Mouse (Mus musculus) layer of hippocampus, adult 2 months (tissue): ENCODE results near the gene Ankrd9. TPM values are rescaled to one million over a fixed set of nuclear protein-coding genes. Genes with fewer than 3 reads are reported as not detected.

Experiments
- DNase-seq, 2 experiments: peaks; one replicate each; pipeline ENCODE4 v3.0.0; 2022; ENCODE audit warnings: low spot score in 2 of 2
- H3K27ac ChIP-seq: fragments of 200-600 bp; 2 replicates; pipeline ENCODE4 v1.8.1; 2022
- H3K4me3 ChIP-seq: fragments of 200-600 bp; 2 replicates; pipeline ENCODE4 v1.8.1; 2022; ENCODE audit warnings: mild to moderate bottlenecking
- CTCF ChIP-seq: fragments of 200-600 bp; conservative IDR thresholded peaks from 2 replicates; pipeline ENCODE4 v1.8.1; 2022; ENCODE audit warnings: antibody characterized with exemption, mild to moderate bottlenecking, moderate library complexity
- total RNA-seq, 2 experiments: library from RNA; stranded (reverse); gene quantifications; 2 replicates each; pipeline ENCODE4 v1.2.3; 2021

The Ankrd9 gene
- total RNA-seq, 2 experiments from 2014 or later, result 10.8 to 14.1 TPM

DNA sequence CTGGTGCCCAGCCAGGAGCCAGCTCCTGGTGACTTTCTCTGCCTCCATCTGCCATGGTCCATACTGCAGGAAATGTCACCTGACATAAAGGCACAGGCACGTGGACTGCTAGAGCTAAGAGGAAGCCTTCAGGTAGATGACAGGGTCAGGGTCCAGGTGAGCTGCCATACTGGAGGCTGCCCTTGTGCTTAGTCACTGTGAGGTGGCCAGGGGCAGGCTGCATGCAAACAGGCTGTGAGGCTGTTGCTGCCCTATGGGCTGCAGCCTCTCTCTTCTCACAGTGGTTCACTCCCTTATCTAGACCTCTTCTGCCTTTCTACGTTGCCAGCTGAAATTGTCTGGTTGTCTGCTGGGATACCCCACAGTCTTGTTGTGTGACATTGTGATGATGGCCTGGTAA, 11.7 kb downstream of the Ankrd9 start:
- no peak for TF ChIP-seq CTCF
- Histone ChIP-seq H3K4me3 (no peak overlapping the region), H3K27ac (no peak overlapping the region)
- DNase-seq, result no peak

DNA sequence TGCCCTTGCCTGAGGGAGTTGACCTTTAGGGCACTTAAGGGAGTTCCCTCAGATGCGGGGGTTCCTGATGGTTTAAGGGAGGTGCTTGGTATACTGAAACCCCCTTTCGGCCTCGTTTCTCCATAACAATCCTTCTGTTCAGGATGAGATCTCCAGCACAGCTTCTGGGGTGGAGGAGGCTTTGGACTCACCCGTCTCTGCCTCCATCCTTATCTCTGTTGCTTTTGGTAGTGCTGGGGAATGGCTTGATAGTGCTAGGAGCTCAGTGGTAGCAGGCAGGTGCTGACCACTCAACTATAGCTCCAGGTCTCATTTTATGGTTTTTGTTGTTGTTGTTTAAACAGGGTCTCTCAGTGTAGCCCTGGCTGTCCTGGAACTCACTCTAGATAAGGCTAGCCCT, 12.8 kb downstream of the Ankrd9 start:
- DNase-seq, result no peak
- TF ChIP-seq CTCF, result no peak
- Histone ChIP-seq H3K27ac (no peak overlapping the region), H3K4me3 (no peak overlapping the region)

DNA sequence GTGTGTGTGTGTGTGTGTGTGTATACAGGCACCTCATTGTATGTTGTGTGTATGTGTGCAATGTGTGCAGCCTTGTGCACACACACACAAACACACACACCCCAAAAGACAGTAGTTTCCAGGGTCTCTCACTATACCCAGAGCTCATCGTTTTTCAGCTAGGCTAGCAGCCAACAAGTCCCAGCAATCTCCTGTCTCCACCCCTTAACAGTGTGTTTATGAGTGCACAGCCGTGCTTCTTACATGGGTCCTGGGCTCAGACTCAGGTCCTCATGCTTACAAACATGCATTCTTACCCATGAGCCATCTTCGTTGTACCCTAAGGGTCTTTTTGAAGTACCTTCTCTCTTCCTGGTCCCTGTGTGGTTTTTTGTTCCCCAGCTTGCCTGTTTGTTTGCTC, 13.3 kb downstream of the Ankrd9 start:
- no peak for TF ChIP-seq CTCF
- no peak overlapping the region for H3K4me3 ChIP-seq

DNA sequence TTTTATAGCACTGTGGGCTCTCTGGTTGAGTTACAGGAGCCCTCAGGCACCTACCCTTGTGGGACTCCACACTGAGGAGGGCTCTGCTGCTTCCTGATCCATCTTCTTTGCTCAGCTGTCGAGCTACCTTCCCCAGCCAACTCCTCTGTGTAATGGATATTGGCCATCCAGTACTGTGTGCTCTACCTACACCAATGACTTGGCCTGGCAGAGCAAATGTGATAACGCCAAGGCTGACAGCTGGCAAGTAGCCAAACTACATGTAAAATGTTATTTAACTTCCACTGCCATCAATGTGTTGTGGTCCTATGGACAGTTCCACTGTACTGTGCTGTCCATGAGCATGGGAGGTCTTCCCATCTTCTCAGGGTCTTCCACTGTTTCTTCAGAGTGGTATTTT, 16.9 kb downstream of the Ankrd9 start:
- no peak for TF ChIP-seq CTCF
- no peak for DNase-seq
- Histone ChIP-seq H3K27ac (no peak overlapping the region), H3K4me3 (no peak overlapping the region)

More for the DNA sequence above, 13.3 kb downstream of the Ankrd9 start:
- no peak for DNase-seq
- H3K27ac ChIP-seq, result no peak overlapping the region

DNA sequence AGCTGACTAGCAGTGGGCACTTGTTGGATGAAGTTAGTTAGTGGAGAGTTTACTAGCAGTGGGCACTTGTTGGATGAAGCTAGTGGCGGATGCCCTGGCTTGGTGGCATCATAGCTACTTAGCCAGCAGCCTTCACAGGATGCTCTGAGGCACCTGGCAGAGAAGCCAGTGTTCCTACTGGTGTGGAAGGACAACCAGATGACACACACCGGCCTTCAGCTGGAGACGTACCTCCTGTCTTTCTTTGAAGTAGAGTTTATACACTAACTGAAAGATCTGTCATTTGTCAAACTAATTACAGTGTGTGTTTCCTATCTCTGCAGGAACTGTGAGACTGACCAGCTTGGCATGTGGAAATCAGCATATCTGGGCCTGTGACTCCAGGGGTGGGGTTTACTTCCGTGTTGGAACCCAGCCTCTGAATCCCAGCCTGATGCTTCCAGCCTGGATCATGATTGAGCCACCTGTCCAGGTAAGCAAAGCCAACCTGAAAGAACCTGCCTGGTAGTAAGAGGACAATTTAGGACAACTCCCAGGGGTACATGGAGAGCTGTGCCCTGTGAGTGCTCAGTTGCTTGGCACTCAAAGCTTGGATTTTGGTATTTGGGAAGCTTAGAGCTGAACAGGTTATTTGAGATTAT, 24.4 kb downstream of the Ankrd9 start:
- no peak for DNase-seq

DNA sequence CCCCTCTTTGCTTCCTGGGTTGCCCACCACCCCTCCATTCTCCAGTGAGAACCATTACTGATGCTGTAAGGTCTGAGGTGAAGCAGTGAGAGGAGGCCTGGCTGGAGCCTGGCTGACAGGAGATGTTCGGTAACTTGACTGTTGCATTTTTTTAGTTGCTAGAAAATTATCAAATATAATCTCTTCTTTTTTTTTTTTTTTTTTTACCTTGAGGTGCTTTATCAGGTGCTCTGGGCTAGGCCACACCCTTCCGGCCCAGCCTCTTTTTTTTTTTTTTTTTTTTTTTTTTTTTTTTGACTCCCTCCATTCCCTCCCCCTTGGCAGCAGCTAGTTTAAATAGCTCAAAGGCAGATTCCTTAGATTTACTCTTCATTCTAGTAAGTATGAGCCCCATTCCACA, 24.9 kb downstream of the Ankrd9 start:
- Histone ChIP-seq H3K4me3 (no peak overlapping the region), H3K27ac (peak overlapping the region; percentile 40)
- DNase-seq, result no peak
- no peak for TF ChIP-seq CTCF

More for the DNA sequence above, 24.4 kb downstream of the Ankrd9 start:
- no peak for TF ChIP-seq CTCF
- Histone ChIP-seq H3K4me3 (no peak overlapping the region), H3K27ac (peak overlapping the region; percentile 18; the same call in 1 of the 2 replicates)

DNA sequence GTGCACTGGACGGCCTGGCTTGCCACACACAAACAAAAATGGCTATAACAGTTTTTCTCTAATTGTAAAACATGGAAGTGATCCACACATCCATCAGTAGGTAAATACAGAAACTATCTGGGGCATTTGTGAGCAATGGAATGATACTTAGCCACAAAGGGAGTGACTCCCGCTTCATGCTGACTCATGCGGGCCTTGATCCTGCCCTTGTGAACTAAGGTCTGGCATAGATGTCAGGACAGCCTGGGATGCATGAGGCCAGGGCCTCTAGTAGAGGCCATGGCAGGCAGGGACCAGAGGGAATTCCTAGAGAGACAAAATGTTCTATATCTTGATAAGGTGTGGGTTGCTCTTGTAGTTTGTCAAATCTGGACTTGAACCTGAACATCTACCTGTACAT, 25.4 kb downstream of the Ankrd9 start:
- Histone ChIP-seq H3K4me3 (no peak overlapping the region), H3K27ac (peak overlapping the region; percentile 40)
- TF ChIP-seq CTCF, result no peak
- DNase-seq, result no peak

DNA sequence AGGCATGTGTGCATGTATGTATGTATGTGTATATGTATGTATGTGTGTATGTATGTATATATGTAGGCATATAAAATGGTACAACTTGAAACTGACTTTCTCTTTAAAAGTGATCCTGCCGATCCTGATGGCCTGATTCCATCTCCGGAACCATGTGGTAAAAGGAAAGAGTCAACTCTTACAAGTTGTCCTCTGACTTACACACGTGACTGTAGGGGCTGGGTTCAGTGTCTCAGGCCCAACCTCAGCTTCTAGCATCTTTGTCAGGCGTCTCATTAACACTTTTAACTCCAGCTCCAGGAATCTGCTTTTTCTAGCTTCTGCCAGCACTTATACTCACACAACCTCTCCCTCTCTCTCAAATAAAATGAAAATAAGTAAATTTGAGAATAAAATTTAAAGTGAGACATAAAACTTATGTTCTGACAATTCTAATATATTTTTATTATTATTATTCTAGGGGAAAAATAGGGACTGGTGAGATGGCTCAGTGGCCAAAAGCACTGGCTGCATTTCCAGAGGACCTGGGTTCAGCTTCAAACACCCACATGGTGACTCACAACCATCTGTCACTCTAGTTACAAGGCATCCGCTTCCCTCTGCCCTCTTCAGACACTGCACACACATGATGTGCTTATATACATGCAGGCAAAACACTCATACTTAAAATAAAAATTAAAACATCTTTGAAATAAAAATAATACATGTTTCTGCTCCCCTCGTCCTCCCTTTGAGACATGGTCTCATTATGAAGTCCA, 26.0 kb downstream of the Ankrd9 start:
- H3K27ac ChIP-seq, result peak overlapping the region; percentile 40
- DNase-seq, result no peak
- H3K4me3 ChIP-seq, result no peak overlapping the region
- no peak for TF ChIP-seq CTCF

DNA sequence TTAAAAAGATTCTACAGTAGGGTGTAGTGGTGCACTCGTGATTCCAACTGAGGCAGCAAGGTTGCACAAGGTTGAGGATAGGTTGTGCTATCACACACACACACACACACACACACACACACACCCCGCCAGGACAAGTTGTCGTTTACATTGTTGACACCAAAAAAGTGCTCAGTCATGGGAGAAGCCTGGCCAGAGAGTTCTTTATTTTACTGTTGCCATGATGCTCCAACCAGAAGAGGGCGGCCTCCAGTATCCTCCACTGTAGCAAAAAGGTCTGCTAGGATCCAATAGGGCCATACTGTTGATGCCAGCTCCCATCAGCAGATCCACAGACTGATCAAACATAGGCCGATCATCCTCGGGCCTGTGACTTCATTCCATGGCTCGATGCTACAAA, 27.6 kb downstream of the Ankrd9 start:
- DNase-seq, result no peak
- no peak overlapping the region for H3K4me3 ChIP-seq

DNA sequence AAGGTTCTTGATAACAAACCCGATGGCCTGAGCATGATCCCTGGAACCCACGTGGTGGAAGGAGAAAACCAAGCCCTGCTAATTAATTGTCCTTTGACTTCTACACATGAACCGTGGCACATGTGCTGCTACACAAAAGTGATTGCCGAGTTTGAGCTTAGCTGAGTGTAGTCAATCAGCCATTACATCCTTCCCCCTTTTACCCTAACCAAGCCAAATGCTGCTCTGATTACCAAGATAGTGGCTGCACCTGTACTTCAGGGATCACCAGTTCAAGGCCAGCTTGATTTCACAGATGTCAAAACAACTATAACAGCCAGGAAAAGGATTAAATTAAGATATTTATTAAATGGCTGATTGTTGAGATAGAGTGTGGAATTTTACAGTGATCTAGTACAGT, 28.7 kb downstream of the Ankrd9 start:
- Histone ChIP-seq H3K27ac (no peak overlapping the region), H3K4me3 (no peak overlapping the region)
- no peak for DNase-seq
- no peak for TF ChIP-seq CTCF

More for the DNA sequence above, 27.6 kb downstream of the Ankrd9 start:
- no peak for TF ChIP-seq CTCF
- no peak overlapping the region; the same call in 1 of the 2 replicates for H3K27ac ChIP-seq

DNA sequence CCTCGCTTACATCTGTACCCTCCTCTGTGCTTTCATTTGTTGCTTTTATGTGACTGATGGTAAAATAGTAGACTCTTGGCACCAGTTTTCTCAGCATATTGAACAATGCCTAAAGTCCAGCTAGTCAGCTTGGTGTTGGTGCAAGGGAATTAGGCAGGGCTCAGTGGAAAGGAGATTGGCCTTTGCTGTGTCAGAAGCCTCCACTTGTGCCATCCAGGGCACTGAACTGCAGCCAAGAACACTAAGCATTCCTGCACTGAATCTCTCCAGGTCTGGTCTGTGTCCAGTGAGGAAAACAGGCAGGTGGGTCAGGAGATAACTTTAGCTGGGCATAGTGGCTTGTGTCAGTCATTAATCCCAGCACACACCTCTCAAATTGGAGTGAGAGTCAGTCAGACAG, 29.4 kb downstream of the Ankrd9 start:
- H3K4me3 ChIP-seq, result no peak overlapping the region
- no peak for TF ChIP-seq CTCF
- H3K27ac ChIP-seq, result no peak overlapping the region
- no peak for DNase-seq

DNA sequence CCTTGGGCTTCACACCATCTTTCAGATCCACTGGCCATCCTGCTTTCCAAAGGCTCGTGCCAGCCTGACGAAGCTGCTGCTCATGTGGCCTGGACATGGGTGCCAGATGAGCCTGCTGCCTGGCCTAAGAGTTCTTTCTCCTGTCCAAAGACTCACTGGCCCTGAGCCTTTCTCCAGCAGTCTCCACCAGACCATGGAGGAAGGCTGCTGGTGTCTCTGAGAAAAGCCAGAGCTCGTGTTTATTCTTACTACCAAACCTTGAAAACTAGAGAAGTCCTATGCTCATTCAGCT, 30.0 kb downstream of the Ankrd9 start:
- Histone ChIP-seq H3K4me3 (no peak overlapping the region), H3K27ac (peak overlapping the region; percentile 23; the same call in 1 of the 2 replicates)
- no peak for DNase-seq
- no peak for TF ChIP-seq CTCF

DNA sequence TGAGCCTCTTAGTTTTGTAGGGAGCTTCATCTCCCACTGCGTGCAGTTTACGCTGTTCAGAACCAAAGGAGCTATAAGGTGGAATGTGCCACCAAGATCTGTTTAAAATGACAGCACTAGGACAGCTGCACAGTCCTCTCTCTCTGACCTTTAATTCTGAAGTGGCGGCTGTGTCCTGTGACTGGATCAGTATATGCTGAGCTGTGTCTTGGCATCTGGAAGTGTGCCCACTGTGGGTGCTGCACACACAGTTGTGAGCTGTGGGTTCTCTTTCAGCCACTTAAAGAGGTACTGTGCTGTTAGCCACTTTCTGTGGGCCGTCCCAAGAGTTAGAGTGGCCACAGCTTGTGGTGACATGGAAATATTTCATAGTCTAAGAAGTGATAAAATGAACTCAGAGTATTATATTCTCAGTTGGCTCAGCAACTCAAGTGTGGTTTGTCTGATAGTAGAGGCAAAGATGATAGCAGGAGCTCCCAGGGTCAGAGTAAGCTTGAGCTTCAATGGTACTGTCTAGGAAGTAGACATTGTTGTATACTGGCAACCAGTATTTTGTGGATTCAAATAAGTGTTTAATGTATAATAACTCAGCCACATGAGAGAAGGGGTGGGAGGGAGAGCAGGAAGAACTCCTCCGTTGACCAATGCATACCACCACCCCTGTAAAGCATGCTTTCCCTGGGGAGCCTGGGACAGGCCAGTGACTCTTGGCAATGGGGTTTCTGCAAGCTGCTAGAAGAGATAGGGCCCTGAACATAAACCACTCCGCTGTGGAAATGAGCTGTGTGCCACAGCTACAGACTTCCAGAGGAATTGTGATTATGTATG, 30.5 kb downstream of the Ankrd9 start:
- H3K27ac ChIP-seq, result peak overlapping the region; percentile 23; the same call in 1 of the 2 replicates

More for the DNA sequence above, 30.5 kb downstream of the Ankrd9 start:
- no peak for TF ChIP-seq CTCF
- H3K4me3 ChIP-seq, result no peak overlapping the region
- no peak for DNase-seq
